Mouse (Mus musculus): ENCODE data around the gene Adap2.

DNA sequence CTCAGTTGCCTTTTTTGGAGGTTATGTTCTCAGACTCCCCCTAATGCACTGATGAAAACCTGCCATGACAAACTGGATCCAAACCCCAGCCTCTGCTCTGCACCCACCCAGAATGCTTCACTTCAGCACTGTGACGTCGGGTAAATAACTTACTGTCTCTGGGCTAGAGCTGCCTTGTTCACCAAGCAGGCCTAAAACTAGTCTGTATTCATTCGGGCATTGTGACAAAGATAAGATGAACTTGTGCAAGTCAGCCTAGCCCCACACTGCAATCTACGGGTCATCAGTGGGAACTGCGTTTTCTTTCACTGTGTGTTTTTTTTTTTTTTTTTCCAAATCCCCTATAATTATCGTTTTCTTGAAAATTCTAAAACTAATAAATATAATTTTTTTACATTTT is 6.2 kb upstream of the Adap2 start:
- TF ChIP-seq CTCF (IDR thresholded peaks at IDR 0.05; ENCODE audit: borderline replicate concordance, control insufficient read depth, extremely low read depth, insufficient read depth, low read length, poor library complexity) (no peak), POLR2A (IDR thresholded peaks at IDR 0.05; ENCODE audit: control insufficient read depth, extremely low read depth, insufficient read depth, low read length, poor library complexity) (no peak)

Measured in thymus, adult 2 months (tissue).